Mouse (Mus musculus) hindbrain, embryonic 15.5 days (tissue): ENCODE measurements at regions not wholly inside any gene's neighbourhood (a gene's known extent, or its start where the extent isn't known, plus 50 kb on each side); places are given as distances from the start of the nearest gene placed in this dataset.

Experiments used
- ATAC-seq: fragments of 200-750 bp; cut with Nextera tagmentation; 2 replicates; pipeline ENCODE4 v1.8.0; 2017; ENCODE audit warnings: low read depth, moderate number of reproducible peaks, moderate TSS enrichment; ENCODE audit not compliant: low FRiP score
- H3K27ac ChIP-seq: fragments of 300-500 bp; sonication (generic); replicated peaks from 2 replicates; pipeline ENCODE4 v1.5.1; 2015; ENCODE audit warnings: mild to moderate bottlenecking, inconsistent platforms
- H3K27me3 ChIP-seq: fragments of 300-500 bp; sonication (generic); 2 replicates; pipeline ENCODE4 v1.6.1; 2015; ENCODE audit warnings: control low read depth, inconsistent platforms
- H3K36me3 ChIP-seq: fragments of 300-500 bp; sonication (generic); 2 replicates; pipeline ENCODE4 v1.6.1; 2015; ENCODE audit warnings: control low read depth, inconsistent platforms
- H3K4me1 ChIP-seq: fragments of 300-500 bp; sonication (generic); replicated peaks from 2 replicates; pipeline ENCODE4 v1.6.1; 2015; ENCODE audit warnings: control low read depth, inconsistent platforms
- H3K4me2 ChIP-seq: fragments of 300-500 bp; sonication (generic); 2 replicates; pipeline ENCODE4 v1.6.1; 2015; ENCODE audit warnings: moderate library complexity, mild to moderate bottlenecking, inconsistent platforms
- H3K4me3 ChIP-seq: fragments of 300-500 bp; sonication (generic); 2 replicates; pipeline ENCODE4 v1.5.1; 2015; ENCODE audit warnings: mild to moderate bottlenecking, inconsistent platforms
- H3K9ac ChIP-seq: fragments of 300-500 bp; sonication (generic); 2 replicates; pipeline ENCODE4 v1.6.1; 2015; ENCODE audit warnings: inconsistent platforms
- H3K9me3 ChIP-seq: fragments of 300-500 bp; sonication (generic); 2 replicates; pipeline ENCODE4 v1.6.1; 2016; ENCODE audit warnings: control low read depth, inconsistent platforms
- WGBS: fragments of 180-500 bp; shearing (Covaris S2); methylation state at CpG from one replicate; pipeline ENCODE4 v1.1.7; 2015; 5-methylcytosine and 5-hydroxymethylcytosine counted together

DNA sequence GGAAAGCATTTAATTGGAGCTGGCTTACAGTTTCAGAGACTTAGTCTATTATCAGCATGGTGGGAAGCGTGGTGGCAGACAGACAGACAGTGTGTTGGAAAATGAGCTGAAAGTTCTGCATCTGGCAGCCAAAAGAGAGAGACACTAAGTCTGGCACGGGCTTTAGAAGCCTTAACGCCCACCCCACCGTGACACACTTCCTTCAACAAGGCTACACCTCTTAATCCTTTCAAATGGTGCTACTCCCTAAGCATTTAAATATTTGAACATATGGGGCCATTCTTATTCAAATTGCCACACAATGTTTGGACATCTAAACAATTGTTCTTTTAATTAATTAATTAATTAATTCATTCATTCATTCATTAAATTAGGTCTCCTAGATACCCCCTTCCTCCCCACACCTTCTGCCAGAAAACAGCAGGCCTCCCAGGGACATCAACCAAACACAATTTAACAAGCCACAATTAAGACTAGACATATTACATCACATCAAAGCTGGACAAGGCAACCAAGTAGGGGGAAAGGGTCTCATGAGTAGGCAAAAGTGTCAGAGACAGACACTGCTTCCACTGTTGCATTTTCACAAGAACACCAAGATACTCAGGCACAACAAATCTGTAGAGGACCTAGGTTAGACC lies 135.4 kb upstream of the Ptbp2 start:
- Histone ChIP-seq H3K9ac (no peak overlapping the region), H3K36me3 (no peaks in the 10 kb centered on the region), H3K27me3 (no peaks in the 10 kb centered on the region), H3K4me1 (no peaks in the 10 kb centered on the region), H3K4me2 (no peak overlapping the region), H3K9me3 (no peaks in the 10 kb centered on the region), H3K27ac (no peak overlapping the region), H3K4me3 (no peak overlapping the region)
- ATAC-seq: no peak
- WGBS: 54% methylated on average over 4 of the region's 4 CpGs

GRCm38 (mm10) chr3:119915984-119916865 lies 132.0 kb upstream of the Ptbp2 start:
- no peak overlapping the region for H3K9ac ChIP-seq
- ATAC-seq: no peak
- 84% methylated on average over 4 of the region's 4 CpGs for WGBS
- H3K4me1 ChIP-seq: no peaks in the 10 kb centered on the region
- no peaks in the 10 kb centered on the region for H3K27me3 ChIP-seq
- H3K9me3 ChIP-seq: no peaks in the 10 kb centered on the region
- H3K27ac ChIP-seq: no peak overlapping the region
- no peak overlapping the region for H3K4me3 ChIP-seq
- H3K36me3 ChIP-seq: no peaks in the 10 kb centered on the region
- no peak overlapping the region for H3K4me2 ChIP-seq

DNA sequence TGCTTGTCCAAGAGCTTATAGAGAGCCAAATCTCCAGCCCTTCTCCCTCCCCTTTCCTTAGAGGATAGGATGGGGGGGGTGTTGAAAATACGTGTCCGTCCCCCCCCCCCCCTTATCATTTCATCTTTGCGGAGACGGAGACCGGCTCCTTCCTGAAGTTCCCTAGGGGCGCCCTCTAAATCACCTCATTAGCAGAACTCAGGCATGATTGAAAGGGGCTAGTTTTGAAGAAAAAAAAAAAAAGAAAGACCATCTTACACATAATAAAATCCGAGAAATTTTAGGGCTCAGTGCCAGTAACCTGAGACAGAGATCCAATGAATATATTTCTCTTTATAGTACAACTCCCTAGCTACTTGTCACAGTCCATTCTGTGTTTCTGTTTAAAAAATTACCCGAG lies 127.3 kb upstream of the Ptbp2 start:
- Histone ChIP-seq H3K27me3 (no peaks in the 10 kb centered on the region), H3K36me3 (no peaks in the 10 kb centered on the region), H3K9me3 (no peaks in the 10 kb centered on the region), H3K9ac (no peak overlapping the region), H3K4me2 (no peak overlapping the region), H3K4me1 (no peaks in the 10 kb centered on the region), H3K27ac (no peak overlapping the region), H3K4me3 (no peak overlapping the region)
- ATAC-seq: no peak
- WGBS: 42% methylated on average over 7 of the region's 8 CpGs

DNA sequence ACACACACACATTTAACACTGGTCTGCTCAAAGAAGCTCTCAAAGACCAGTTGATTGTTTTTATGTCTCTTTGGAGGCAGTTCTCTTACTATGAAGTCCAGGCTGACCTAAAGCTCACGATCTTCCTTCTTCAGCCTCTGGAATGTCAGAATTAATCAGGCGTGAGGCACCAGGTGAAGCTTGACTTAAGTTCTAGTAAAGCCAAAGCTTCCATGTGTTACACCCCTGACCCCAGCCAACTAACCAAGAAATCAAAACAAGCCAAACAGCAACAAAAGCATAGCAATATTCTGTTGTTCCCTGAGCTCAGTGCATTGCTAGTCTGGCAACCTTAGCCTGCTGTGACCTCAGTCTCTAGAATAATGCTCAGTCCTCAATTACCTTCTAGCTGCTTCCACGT lies 120.0 kb upstream of the Ptbp2 start:
- H3K4me2 ChIP-seq: no peak overlapping the region
- H3K4me3 ChIP-seq: no peak overlapping the region
- ATAC-seq: no peak
- H3K27ac ChIP-seq: no peak overlapping the region
- no peaks in the 10 kb centered on the region for H3K4me1 ChIP-seq
- H3K9me3 ChIP-seq: no peaks in the 10 kb centered on the region
- H3K27me3 ChIP-seq: no peaks in the 10 kb centered on the region
- no peak overlapping the region for H3K9ac ChIP-seq
- no peaks in the 10 kb centered on the region for H3K36me3 ChIP-seq
- WGBS: 65% methylated on average over 3 of the region's 3 CpGs

DNA sequence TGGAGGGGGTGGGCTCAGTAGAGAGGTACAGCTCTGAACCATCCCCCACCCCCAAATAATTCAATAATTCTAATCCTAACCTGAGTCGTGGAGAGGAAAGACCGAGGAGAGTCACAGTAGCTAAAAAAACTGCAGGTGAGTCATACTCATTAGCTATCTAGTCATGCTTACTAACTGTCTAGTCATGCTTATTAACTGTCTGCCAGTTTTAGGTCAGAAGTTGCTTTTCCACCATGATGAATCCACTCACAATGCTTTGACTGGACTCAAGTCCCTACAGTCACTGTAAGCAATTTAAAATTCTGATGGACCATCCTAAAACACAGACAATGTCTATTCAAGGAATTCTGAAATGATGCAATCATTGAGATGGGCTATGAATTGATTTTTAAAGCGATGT lies 110.9 kb upstream of the Ptbp2 start:
- no peak for ATAC-seq
- H3K4me2 ChIP-seq: no peak overlapping the region
- no peaks in the 10 kb centered on the region for H3K36me3 ChIP-seq
- H3K4me1 ChIP-seq: peaks cover 17% of the 10 kb centered on the region
- H3K9me3 ChIP-seq: no peaks in the 10 kb centered on the region
- H3K27me3 ChIP-seq: no peaks in the 10 kb centered on the region
- no peak overlapping the region for H3K4me3 ChIP-seq
- no peak overlapping the region for H3K9ac ChIP-seq
- H3K27ac ChIP-seq: no peak overlapping the region
- WGBS: 80% methylated on average over 3 of the region's 3 CpGs

DNA sequence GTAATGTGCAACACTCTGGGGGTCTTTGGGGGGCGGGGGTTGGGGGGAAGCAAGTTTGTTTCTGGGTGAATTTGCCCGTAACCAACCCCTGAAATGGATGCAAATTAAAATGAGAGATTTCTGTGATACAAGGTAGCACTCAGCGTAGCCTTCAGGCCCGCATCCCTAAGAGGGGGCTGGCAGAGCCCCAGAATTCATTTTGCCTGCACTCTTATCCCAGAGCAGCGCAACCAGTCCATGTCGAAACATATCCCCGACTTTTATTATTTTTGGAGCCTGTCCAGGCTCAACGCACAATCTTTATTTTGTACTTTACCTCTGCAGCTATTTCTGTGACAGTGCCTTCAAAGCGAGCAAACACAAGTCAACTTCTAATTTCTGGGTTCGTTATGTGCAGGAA lies 109.8 kb upstream of the Ptbp2 start:
- Histone ChIP-seq H3K4me3 (no peak overlapping the region), H3K9me3 (no peaks in the 10 kb centered on the region), H3K27me3 (no peaks in the 10 kb centered on the region), H3K9ac (no peak overlapping the region), H3K4me2 (peak overlapping the region; percentile 53), H3K36me3 (no peaks in the 10 kb centered on the region), H3K4me1 (peaks cover 17% of the 10 kb centered on the region), H3K27ac (no peak overlapping the region)
- WGBS: 47% methylated on average over 10 of the region's 10 CpGs
- no peak; the same call in 1 of the 2 replicates for ATAC-seq

- H3K4me2 ChIP-seq: peak overlapping the region; percentile 53
- peak overlapping the region; percentile 20 for H3K4me3 ChIP-seq
- WGBS: 8% methylated on average over 20 of the region's 20 CpGs
- H3K27ac ChIP-seq: peak overlapping the region; percentile 45; the same call in 1 of the 2 replicates
- 0 out of 2 replicates have a peak overlapping the region, but pooled peaks have one; percentile 26 for H3K9ac ChIP-seq
- no peaks in the 10 kb centered on the region for H3K9me3 ChIP-seq
- ATAC-seq: no peak; the same call in 1 of the 2 replicates
- no peaks in the 10 kb centered on the region for H3K27me3 ChIP-seq
- no peaks in the 10 kb centered on the region for H3K36me3 ChIP-seq
- peaks cover 17% of the 10 kb centered on the region for H3K4me1 ChIP-seq
Measured at GRCm38 (mm10) chr3:119893165-119893910, 109.1 kb upstream of the Ptbp2 start.

DNA sequence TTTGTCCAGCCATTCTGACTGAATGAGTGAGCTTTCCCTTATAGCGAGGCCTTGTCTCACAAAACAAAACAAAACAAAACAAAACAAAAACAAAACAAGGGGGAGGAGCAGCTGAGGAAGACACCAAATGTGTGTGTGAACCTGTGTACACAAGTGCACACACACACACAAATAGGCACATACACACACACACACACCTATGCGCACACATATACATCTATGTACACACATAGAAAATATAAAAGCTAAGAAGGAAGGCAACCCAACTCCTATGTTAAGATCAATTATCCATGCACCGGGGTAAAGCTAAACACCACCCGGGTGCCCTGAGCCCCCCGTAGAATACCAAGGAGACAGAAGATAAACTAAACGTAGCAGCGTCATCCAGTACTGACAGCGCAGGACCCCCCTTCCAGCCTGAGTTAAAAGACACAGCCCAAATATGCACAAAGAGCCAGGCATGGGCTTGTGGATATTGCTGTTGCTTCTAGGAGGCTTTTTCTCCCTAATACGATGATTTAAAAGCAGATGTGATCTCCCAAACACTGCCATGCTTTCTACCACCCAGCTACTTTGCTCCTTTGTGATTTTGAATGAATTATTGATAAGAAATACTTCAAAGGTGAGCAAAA lies 108.4 kb upstream of the Ptbp2 start:
- WGBS: 47% methylated on average over 9 of the region's 9 CpGs
- peaks cover 17% of the 10 kb centered on the region for H3K4me1 ChIP-seq
- no peaks in the 10 kb centered on the region for H3K36me3 ChIP-seq
- H3K9me3 ChIP-seq: no peaks in the 10 kb centered on the region
- peak; percentile 56; the same call in 1 of the 2 replicates for ATAC-seq
- H3K4me3 ChIP-seq: no peak overlapping the region
- no peaks in the 10 kb centered on the region for H3K27me3 ChIP-seq
- peak overlapping the region; percentile 53; the same call in 1 of the 2 replicates for H3K4me2 ChIP-seq
- peak overlapping the region; percentile 38; the same call in 1 of the 2 replicates for H3K27ac ChIP-seq
- no peak overlapping the region for H3K9ac ChIP-seq

DNA sequence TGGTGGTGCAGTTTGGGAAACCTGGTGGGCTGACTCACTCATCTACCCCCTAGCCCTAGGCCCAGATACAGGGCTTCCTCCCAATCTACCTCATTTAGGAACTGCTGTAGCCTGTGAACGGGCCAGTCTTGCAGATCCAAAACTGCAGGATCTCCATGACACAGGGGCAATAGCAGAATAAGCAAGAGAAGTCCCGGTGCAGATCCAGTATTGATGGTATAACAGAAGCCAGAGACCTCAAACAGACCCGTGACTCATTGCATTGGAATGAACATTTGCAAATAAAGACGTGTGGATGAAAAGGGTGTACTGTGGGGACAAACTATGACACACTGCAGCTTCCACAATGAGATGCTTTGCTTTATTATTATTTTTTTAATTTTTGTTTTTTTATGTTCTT lies 106.6 kb upstream of the Ptbp2 start:
- 70% methylated on average over 4 of the region's 4 CpGs for WGBS
- no peak overlapping the region for H3K9ac ChIP-seq

GRCm38 (mm10) chr3:119888487-119888886 lies 104.2 kb upstream of the Ptbp2 start:
- H3K27me3 ChIP-seq: no peaks in the 10 kb centered on the region

More for the DNA sequence above, 106.6 kb upstream of the Ptbp2 start:
- ATAC-seq: no peak
- Histone ChIP-seq H3K4me3 (no peak overlapping the region), H3K27ac (no peak overlapping the region), H3K36me3 (no peaks in the 10 kb centered on the region), H3K4me2 (no peak overlapping the region), H3K9me3 (no peaks in the 10 kb centered on the region), H3K27me3 (no peaks in the 10 kb centered on the region), H3K4me1 (peaks cover 17% of the 10 kb centered on the region)

GRCm38 (mm10) chr3:119876395-119876794 lies 92.1 kb upstream of the Ptbp2 start:
- ATAC-seq: no peak
- H3K9ac ChIP-seq: no peak overlapping the region
- 44% methylated on average over 5 of the region's 5 CpGs for WGBS
- H3K36me3 ChIP-seq: no peaks in the 10 kb centered on the region
- H3K9me3 ChIP-seq: no peaks in the 10 kb centered on the region
- no peak overlapping the region for H3K27ac ChIP-seq
- H3K4me2 ChIP-seq: no peak overlapping the region
- H3K4me1 ChIP-seq: no peaks in the 10 kb centered on the region
- H3K27me3 ChIP-seq: no peaks in the 10 kb centered on the region
- H3K4me3 ChIP-seq: no peak overlapping the region

More at GRCm38 (mm10) chr3:119888487-119888886, 104.2 kb upstream of the Ptbp2 start:
- H3K36me3 ChIP-seq: no peaks in the 10 kb centered on the region
- H3K9me3 ChIP-seq: no peaks in the 10 kb centered on the region
- 96% methylated on average over 3 of the region's 3 CpGs for WGBS
- peaks cover 9% of the 10 kb centered on the region for H3K4me1 ChIP-seq
- H3K4me2 ChIP-seq: no peak overlapping the region
- ATAC-seq: no peak
- no peak overlapping the region for H3K4me3 ChIP-seq
- no peak overlapping the region for H3K9ac ChIP-seq
- H3K27ac ChIP-seq: no peak overlapping the region
